Mouse (Mus musculus) testis, adult 10 weeks (tissue): ENCODE measurements around the gene Klhdc8a. TPM values are rescaled to one million over a fixed set of nuclear protein-coding genes. Genes with fewer than 3 reads are reported as not detected.

Experiments used
- polyA plus RNA-seq: library from polyadenylated mRNA; stranded (reverse); fragments of 350-450 nt; fragmentation: Illumina TruSeq; extraction: RNeasy Lipid Tissue Mini Kit (QIAGEN cat#74804); gene quantifications from one replicate; pipeline ENCODE4 v1.2.3, GENCODE M21; 2014; ENCODE audit warnings: low read depth, low replicate concordance

Klhdc8a gene
- polyA plus RNA-seq: 0.25 TPM

GRCm38 (mm10) chr1:132298425-132298800 is at the start of gene Klhdc8a:
Gene Klhdc8a, plus strand, starts transcription at chr1:132298626.

GRCm38 (mm10) chr1:132315889-132316624 is 17.6 kb downstream of the Klhdc8a start, which contains the start of gene Nuak2:
Gene Nuak2, plus strand, starts transcription at chr1:132316126.

Other genes with a start within 250 kb of the Klhdc8a start
- 0.22 TPM for gene Mfsd4a, start 230.6 kb upstream of the Klhdc8a start, polyA plus RNA-seq
- gene Cdk18, start 158.9 kb upstream of the Klhdc8a start, polyA plus RNA-seq: 1.2 TPM
- 90.8 TPM for gene Lemd1, start 107.2 kb upstream of the Klhdc8a start, polyA plus RNA-seq
- 0.11 TPM for gene AC124108.1, start 107.2 kb upstream of the Klhdc8a start, polyA plus RNA-seq
- gene Gm10188, start 68.9 kb upstream of the Klhdc8a start, polyA plus RNA-seq: 0.78 TPM
- 1.8 TPM for gene Nuak2, start 17.5 kb downstream of the Klhdc8a start, polyA plus RNA-seq
- gene Tmcc2, start 92.7 kb downstream of the Klhdc8a start, polyA plus RNA-seq: 0.29 TPM
- gene Dstyk, start 118.9 kb downstream of the Klhdc8a start, polyA plus RNA-seq: 7.5 TPM
- gene Rbbp5, start 178.7 kb downstream of the Klhdc8a start, polyA plus RNA-seq: 19.4 TPM
- gene Tmem81, start 207.6 kb downstream of the Klhdc8a start, polyA plus RNA-seq: 13.8 TPM
- not detected for gene Cntn2, start 244.6 kb downstream of the Klhdc8a start, polyA plus RNA-seq